Mouse (Mus musculus) testis, adult 10 weeks (tissue): ENCODE results near the gene Fsd2. TPM values are rescaled to one million over a fixed set of nuclear protein-coding genes. Genes with fewer than 3 reads are reported as not detected.

Experiments used
- polyA plus RNA-seq: library from polyadenylated mRNA; stranded (reverse); fragments of 350-450 nt; fragmentation: Illumina TruSeq; extraction: RNeasy Lipid Tissue Mini Kit (QIAGEN cat#74804); gene quantifications from one replicate; pipeline ENCODE4 v1.2.3, GENCODE M21; 2014; ENCODE audit warnings: low read depth, low replicate concordance

Fsd2 gene
- 0.22 TPM for polyA plus RNA-seq

GRCm38 (mm10) chr7:81566892-81567291, at the start of gene Fsd2:
Gene Fsd2 (minus strand): TSS chr7:81566944.

GRCm38 (mm10) chr7:81571108-81571940, 4.6 kb upstream of the Fsd2 start, which contains the start of gene Whamm:
Gene Whamm (plus strand): TSS chr7:81571266.

GRCm38 (mm10) chr7:81498181-81498580, 68.6 kb downstream of the Fsd2 start, which contains the start of gene BC048679:
Gene BC048679 (minus strand): TSS chr7:81498281.

GRCm38 (mm10) chr7:81493331-81494021, 73.3 kb downstream of the Fsd2 start, which contains the start of gene Ap3b2:
Gene Ap3b2 (minus strand): TSS chr7:81493925.

Other genes with a start within 250 kb of the Fsd2 start
- gene Rps17, start 221.7 kb downstream of the Fsd2 start, polyA plus RNA-seq = 184 TPM
- gene Cpeb1, start 111.5 kb downstream of the Fsd2 start, polyA plus RNA-seq = 18.3 TPM
- not detected for gene Ap3b2, start 73.0 kb downstream of the Fsd2 start, polyA plus RNA-seq
- gene BC048679, start 68.7 kb downstream of the Fsd2 start, polyA plus RNA-seq = not detected
- 29.0 TPM for gene Whamm, start 4.3 kb upstream of the Fsd2 start, polyA plus RNA-seq
- gene Homer2, start 140.6 kb upstream of the Fsd2 start, polyA plus RNA-seq = 0.50 TPM
- 93.6 TPM for gene Ramac, start 196.0 kb upstream of the Fsd2 start, polyA plus RNA-seq
- 4.5 TPM for gene 3110040N11Rik, start 222.5 kb upstream of the Fsd2 start, polyA plus RNA-seq